Mouse (Mus musculus): ENCODE results near the gene Rep15.

The Rep15 gene

GRCm38 (mm10) chr6:147043633-147044032, 11.2 kb downstream of the Rep15 start:
- peak overlapping the region; percentile 95 for H3K4me3 ChIP-seq (replicated peaks; ENCODE audit: low read length)
- no peaks in the 10 kb centered on the region for H3K27me3 ChIP-seq (ENCODE audit: insufficient read depth, low read length)
- peaks cover 14% of the 10 kb centered on the region for H3K4me1 ChIP-seq (replicated peaks; ENCODE audit: low read depth, low read length)
- H3K36me3 ChIP-seq (ENCODE audit: insufficient read depth, low read length) = peaks cover 29% of the 10 kb centered on the region
- TF ChIP-seq NANOG (IDR thresholded peaks at IDR 0.05; ENCODE audit: borderline replicate concordance, low read length) (no peak), CTCF (conservative IDR thresholded peaks at IDR 0.05; ENCODE audit: low read length) (no peak), POU5F1 (IDR thresholded peaks at IDR 0.05; ENCODE audit: borderline replicate concordance, low read length) (no peak)
- H3K9me3 ChIP-seq (ENCODE audit: low read length) = no peaks in the 10 kb centered on the region

GRCm38 (mm10) chr6:147049239-147049805, 16.9 kb downstream of the Rep15 start:
- Histone ChIP-seq H3K27me3 (ENCODE audit: insufficient read depth, low read length) (no peaks in the 10 kb centered on the region), H3K9me3 (ENCODE audit: low read length) (no peaks in the 10 kb centered on the region), H3K4me1 (replicated peaks; ENCODE audit: low read depth, low read length) (no peaks in the 10 kb centered on the region), H3K4me3 (replicated peaks; ENCODE audit: low read length) (no peak overlapping the region), H3K36me3 (ENCODE audit: insufficient read depth, low read length) (peaks cover 80% of the 10 kb centered on the region)
- TF ChIP-seq POU5F1 (IDR thresholded peaks at IDR 0.05; ENCODE audit: borderline replicate concordance, low read length) = no peak
- no peak for TF ChIP-seq NANOG (IDR thresholded peaks at IDR 0.05; ENCODE audit: borderline replicate concordance, low read length)
- no peak for TF ChIP-seq CTCF (conservative IDR thresholded peaks at IDR 0.05; ENCODE audit: low read length)

- no peak for TF ChIP-seq CTCF (conservative IDR thresholded peaks at IDR 0.05; ENCODE audit: low read length)
- no peak for TF ChIP-seq POU5F1 (IDR thresholded peaks at IDR 0.05; ENCODE audit: borderline replicate concordance, low read length)
- TF ChIP-seq NANOG (IDR thresholded peaks at IDR 0.05; ENCODE audit: borderline replicate concordance, low read length) = no peak
- Histone ChIP-seq H3K9me3 (ENCODE audit: low read length) (no peaks in the 10 kb centered on the region), H3K4me3 (replicated peaks; ENCODE audit: low read length) (no peak overlapping the region), H3K27me3 (ENCODE audit: insufficient read depth, low read length) (no peaks in the 10 kb centered on the region), H3K36me3 (ENCODE audit: insufficient read depth, low read length) (peaks cover 92% of the 10 kb centered on the region), H3K4me1 (replicated peaks; ENCODE audit: low read depth, low read length) (no peaks in the 10 kb centered on the region)
Measured at GRCm38 (mm10) chr6:147051666-147052065, 19.3 kb downstream of the Rep15 start.

GRCm38 (mm10) chr6:147052440-147052839, 20.1 kb downstream of the Rep15 start:
- no peaks in the 10 kb centered on the region for H3K4me1 ChIP-seq (replicated peaks; ENCODE audit: low read depth, low read length)
- TF ChIP-seq NANOG (IDR thresholded peaks at IDR 0.05; ENCODE audit: borderline replicate concordance, low read length) (no peak), CTCF (conservative IDR thresholded peaks at IDR 0.05; ENCODE audit: low read length) (no peak), POU5F1 (IDR thresholded peaks at IDR 0.05; ENCODE audit: borderline replicate concordance, low read length) (no peak)

GRCm38 (mm10) chr6:147053785-147054646, 21.6 kb downstream of the Rep15 start:
- Histone ChIP-seq H3K4me1 (replicated peaks; ENCODE audit: low read depth, low read length) (0 out of 2 replicates have a peak, but pooled peaks cover under 1% of the 10 kb centered on the region), H3K36me3 (ENCODE audit: insufficient read depth, low read length) (peaks cover 88% of the 10 kb centered on the region), H3K9me3 (ENCODE audit: low read length) (no peaks in the 10 kb centered on the region), H3K27me3 (ENCODE audit: insufficient read depth, low read length) (no peaks in the 10 kb centered on the region), H3K4me3 (replicated peaks; ENCODE audit: low read length) (no peak overlapping the region)
- TF ChIP-seq CTCF (conservative IDR thresholded peaks at IDR 0.05; ENCODE audit: low read length) (no peak), NANOG (IDR thresholded peaks at IDR 0.05; ENCODE audit: borderline replicate concordance, low read length) (no peak), POU5F1 (IDR thresholded peaks at IDR 0.05; ENCODE audit: borderline replicate concordance, low read length) (no peak)

More at GRCm38 (mm10) chr6:147052440-147052839, 20.1 kb downstream of the Rep15 start:
- H3K36me3 ChIP-seq (ENCODE audit: insufficient read depth, low read length) = peaks cover 93% of the 10 kb centered on the region
- H3K9me3 ChIP-seq (ENCODE audit: low read length) = no peaks in the 10 kb centered on the region
- H3K27me3 ChIP-seq (ENCODE audit: insufficient read depth, low read length) = no peaks in the 10 kb centered on the region
- H3K4me3 ChIP-seq (replicated peaks; ENCODE audit: low read length) = no peak overlapping the region

- Histone ChIP-seq H3K36me3 (ENCODE audit: insufficient read depth, low read length) (peaks cover 82% of the 10 kb centered on the region), H3K9me3 (ENCODE audit: low read length) (no peaks in the 10 kb centered on the region), H3K27me3 (ENCODE audit: insufficient read depth, low read length) (no peaks in the 10 kb centered on the region), H3K4me1 (replicated peaks; ENCODE audit: low read depth, low read length) (0 out of 2 replicates have a peak, but pooled peaks cover 4% of the 10 kb centered on the region), H3K4me3 (replicated peaks; ENCODE audit: low read length) (no peak overlapping the region)
- no peak for TF ChIP-seq NANOG (IDR thresholded peaks at IDR 0.05; ENCODE audit: borderline replicate concordance, low read length)
- TF ChIP-seq POU5F1 (IDR thresholded peaks at IDR 0.05; ENCODE audit: borderline replicate concordance, low read length) = no peak
- no peak for TF ChIP-seq CTCF (conservative IDR thresholded peaks at IDR 0.05; ENCODE audit: low read length)
Measured at GRCm38 (mm10) chr6:147055374-147055977, 23.1 kb downstream of the Rep15 start.

GRCm38 (mm10) chr6:147059326-147059725, 26.9 kb downstream of the Rep15 start:
- Histone ChIP-seq H3K4me1 (replicated peaks; ENCODE audit: low read depth, low read length) (0 out of 2 replicates have a peak, but pooled peaks cover 4% of the 10 kb centered on the region), H3K4me3 (replicated peaks; ENCODE audit: low read length) (no peak overlapping the region), H3K36me3 (ENCODE audit: insufficient read depth, low read length) (peaks cover 86% of the 10 kb centered on the region), H3K27me3 (ENCODE audit: insufficient read depth, low read length) (no peaks in the 10 kb centered on the region), H3K9me3 (ENCODE audit: low read length) (no peaks in the 10 kb centered on the region)
- TF ChIP-seq CTCF (conservative IDR thresholded peaks at IDR 0.05; ENCODE audit: low read length) (no peak), NANOG (IDR thresholded peaks at IDR 0.05; ENCODE audit: borderline replicate concordance, low read length) (no peak), POU5F1 (IDR thresholded peaks at IDR 0.05; ENCODE audit: borderline replicate concordance, low read length) (no peak)

GRCm38 (mm10) chr6:147061630-147062029, 29.2 kb downstream of the Rep15 start:
- TF ChIP-seq POU5F1 (IDR thresholded peaks at IDR 0.05; ENCODE audit: borderline replicate concordance, low read length) (no peak), NANOG (IDR thresholded peaks at IDR 0.05; ENCODE audit: borderline replicate concordance, low read length) (no peak), CTCF (conservative IDR thresholded peaks at IDR 0.05; ENCODE audit: low read length) (no peak)
- H3K4me3 ChIP-seq (replicated peaks; ENCODE audit: low read length) = no peak overlapping the region
- no peaks in the 10 kb centered on the region for H3K9me3 ChIP-seq (ENCODE audit: low read length)
- H3K36me3 ChIP-seq (ENCODE audit: insufficient read depth, low read length) = peaks cover 78% of the 10 kb centered on the region
- no peaks in the 10 kb centered on the region for H3K27me3 ChIP-seq (ENCODE audit: insufficient read depth, low read length)
- 0 out of 2 replicates have a peak, but pooled peaks cover 4% of the 10 kb centered on the region for H3K4me1 ChIP-seq (replicated peaks; ENCODE audit: low read depth, low read length)
